ENCODE assay signal across 28 mouse cellular contexts in the genomic region with DNA sequence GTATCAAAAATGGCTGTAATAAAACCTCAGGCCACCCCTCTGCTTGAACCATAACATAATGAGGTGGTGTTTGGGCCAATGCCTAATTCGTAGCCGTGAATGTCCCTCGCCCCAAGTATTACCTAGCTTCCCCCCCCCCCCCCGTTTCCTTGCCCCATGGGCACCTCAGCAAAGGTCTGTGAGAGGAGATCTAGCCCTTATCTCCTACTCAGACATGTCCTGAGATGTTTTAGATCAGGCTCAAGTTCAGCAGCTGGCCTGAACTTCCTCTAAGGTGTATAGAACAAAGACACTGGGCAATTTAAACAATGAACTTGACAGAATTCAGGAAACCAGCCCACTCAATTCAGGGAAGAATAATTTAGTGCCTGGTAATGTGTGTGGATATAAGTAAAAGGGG. TPM values are rescaled to one million over a fixed set of nuclear protein-coding genes. Genes with fewer than 3 reads are reported as not detected.
A peak's percentile ranks its signal among the peaks of the same experiment; 100 is the strongest.
DNase-seq lines count a peak whose midpoint lies in the region; ATAC-seq and TF ChIP-seq lines count a peak whose summit lies in the region.
"Had no signal": no experiment of that assay in that cellular context is flagged by ENCODE, and none has a peak within 500 bp of the region (broad histone marks: within the 10 kb centered on the region; RNA-seq: fewer than 3 reads in every experiment).

No protein-coding gene starts in this region.

- H3K36me3 ChIP-seq in erythroblast, embryonic 14.5 days (ENCODE audit: control insufficient read depth), result peaks cover 78% of the 10 kb centered on the region
- H3K36me3 ChIP-seq in lung, embryonic 14.5 days (ENCODE audit: insufficient read depth), result no peaks in the 10 kb centered on the region
- H3K36me3 ChIP-seq in liver, embryonic 15.5 days (replicated peaks), result peaks cover 61% of the 10 kb centered on the region
- H3K36me3 ChIP-seq: hindbrain, embryonic 10.5 days; hindbrain, embryonic 15.5 days; limb, embryonic 10.5 days; limb, embryonic 15.5 days had no signal

- H3K4me2 ChIP-seq in lung, embryonic 14.5 days, result no peak overlapping the region; the same call in 1 of the 2 replicates
- peak overlapping the region; percentile 68 for H3K4me2 ChIP-seq in liver, embryonic 15.5 days
- H3K4me2 ChIP-seq: forebrain, embryonic 13.5 days; hindbrain, embryonic 15.5 days; limb, embryonic 15.5 days had no signal

- no peak overlapping the region for H3K27ac ChIP-seq in lung, embryonic 14.5 days (ENCODE audit: low read depth)
- peak overlapping the region; percentile 93 for H3K27ac ChIP-seq in liver, embryonic 15.5 days (replicated peaks)
- H3K27ac ChIP-seq: forebrain, embryonic 13.5 days; hindbrain, embryonic 10.5 days; hindbrain, embryonic 15.5 days; limb, embryonic 10.5 days; limb, embryonic 15.5 days had no signal

- peak overlapping the region; percentile 82 for H3K4me3 ChIP-seq in erythroblast, embryonic 14.5 days (replicated peaks)
- peak overlapping the region; percentile 15; the same call in 1 of the 2 replicates for H3K4me3 ChIP-seq in lung, embryonic 14.5 days (ENCODE audit: low read depth, low read length)
- H3K4me3 ChIP-seq in liver, embryonic 15.5 days (replicated peaks), result peak overlapping the region; percentile 71
- H3K4me3 ChIP-seq: forebrain, embryonic 13.5 days; hindbrain, embryonic 10.5 days; hindbrain, embryonic 15.5 days; limb, embryonic 10.5 days; limb, embryonic 15.5 days had no signal

- H3K9me3 ChIP-seq in erythroblast, embryonic 14.5 days (ENCODE audit: control insufficient read depth, low read length), result no peaks in the 10 kb centered on the region
- no peaks in the 10 kb centered on the region for H3K9me3 ChIP-seq in lung, embryonic 14.5 days (ENCODE audit: low read depth, low read length)
- H3K9me3 ChIP-seq in liver, embryonic 15.5 days (replicated peaks), result no peaks in the 10 kb centered on the region
- H3K9me3 ChIP-seq: forebrain, embryonic 13.5 days; hindbrain, embryonic 10.5 days; hindbrain, embryonic 15.5 days; limb, embryonic 10.5 days; limb, embryonic 15.5 days had no signal

- no peaks in the 10 kb centered on the region for H3K27me3 ChIP-seq in erythroblast, embryonic 14.5 days (ENCODE audit: control insufficient read depth)
- no peaks in the 10 kb centered on the region for H3K27me3 ChIP-seq in lung, embryonic 14.5 days (ENCODE audit: insufficient read depth, low read length)
- H3K27me3 ChIP-seq in liver, embryonic 15.5 days, result no peaks in the 10 kb centered on the region
- H3K27me3 ChIP-seq: CH12.LX; forebrain, embryonic 13.5 days; hindbrain, embryonic 15.5 days; limb, embryonic 15.5 days had no signal

- no peak overlapping the region for H3K9ac ChIP-seq in lung, embryonic 14.5 days
- peak overlapping the region; percentile 66 for H3K9ac ChIP-seq in liver, embryonic 15.5 days
- H3K9ac ChIP-seq: forebrain, embryonic 13.5 days; hindbrain, embryonic 15.5 days; limb, embryonic 15.5 days had no signal

- ATAC-seq in erythroblast, adult 5-6 weeks (replicated peaks; ENCODE audit: low FRiP score, poor library complexity, severe bottlenecking), result no peak
- ATAC-seq in lung, embryonic 14.5 days (ENCODE audit: insufficient read depth), result no peak
- ATAC-seq in liver, embryonic 15.5 days (ENCODE audit: insufficient read depth), result no peak
- no peak for ATAC-seq in granulocyte monocyte progenitor cell, adult 5-6 weeks (replicated peaks; ENCODE audit: poor library complexity, severe bottlenecking)
- ATAC-seq: forebrain, embryonic 13.5 days; inflammation-experienced regulatory T-cells, adult 6 months; Patski had no signal

- DNase-seq in lung, embryonic 14.5 days, result no peak
- DNase-seq in lung, postnatal 4 days, result no peak
- no peak for DNase-seq in adrenal gland, adult 8-10 months
- DNase-seq: adrenal gland, postnatal 25 days; cerebellum, adult 2 months; cerebellum, postnatal 14 days; gastrocnemius, postnatal 14 days; heart, adult 18-20 months; kidney, adult 11 months; kidney, postnatal 14 days; layer of hippocampus, adult 9-11 months; midbrain, embryonic 14.5 days; retina, postnatal 1 day; right cerebral cortex, postnatal 25 days; thymus, postnatal 14 days had no signal

- no peak for TF ChIP-seq CTCF in lung, embryonic 14.5 days (IDR thresholded peaks at IDR 0.05; ENCODE audit: low read depth)

- H3K4me1 ChIP-seq in erythroblast, embryonic 14.5 days (ENCODE audit: control insufficient read depth), result peaks cover 73% of the 10 kb centered on the region
- H3K4me1 ChIP-seq in lung, embryonic 14.5 days (ENCODE audit: insufficient read depth), result peaks cover 2% of the 10 kb centered on the region; the same call in 1 of the 2 replicates
- H3K4me1 ChIP-seq in liver, embryonic 15.5 days (replicated peaks), result peaks cover 28% of the 10 kb centered on the region
- H3K4me1 ChIP-seq: hindbrain, embryonic 10.5 days had no signal

- 63% methylated on average over 4 of the region's 4 CpGs for WGBS in lung, embryonic 14.5 days
- WGBS in liver, embryonic 15.5 days (ENCODE audit: insufficient replicate concordance), result 18% methylated on average over 4 of the region's 4 CpGs

RNA-seq across cellular contexts. Expression of gene Gypa, which starts 3.7 kb away (rescaled TPM):
- 36.1 and 38.2 TPM in 2 replicates for polyA plus RNA-seq in erythroblast, embryonic 14.5 days (2012)
- 1,528 and 1,589 TPM in 2 replicates for total RNA-seq in erythroblast, adult 5-6 weeks (2015; ENCODE audit: low replicate concordance)
- total RNA-seq in erythroblast, adult 5-6 weeks (2017; ENCODE audit: low replicate concordance), result 1,490 and 2,036 TPM in 2 replicates
- 4.1 and 6.3 TPM in 2 replicates for polyA plus RNA-seq in lung, embryonic 14.5 days (2014; fragmentation: Nextera tagmentation; extraction: Ambion mirVana)
- 639 and 715 TPM in 2 replicates for polyA plus RNA-seq in liver, embryonic 15.5 days (2015; fragmentation: Nextera tagmentation; extraction: Ambion mirVana)
- total RNA-seq in adrenal gland, adult 8-10 months (2022), result under 1 TPM in 1 of 4 experiments, not detected in 3; 0.17 TPM
- not detected in 2 replicates for total RNA-seq in granulocyte monocyte progenitor cell, adult 5-6 weeks (2014; fragmentation: Nextera tagmentation)
- 0.52 TPM in 1 of 2 replicates, not detected in the other for total RNA-seq in granulocyte monocyte progenitor cell, adult 5-6 weeks (2017)
- total RNA-seq: CH12.LX had no signal
- polyA plus RNA-seq: C2C12; inflammation-experienced regulatory T-cells, adult 6 months; Patski had no signal

Comparison
In these comparisons a context has a peak if more than half of its experiments do, and no peak if none do; other contexts are left out.
1. H3K4me3 ChIP-seq: peak in every context shown above with its lines; median percentile 82 in erythroblast, embryonic 14.5 days; 71 in liver, embryonic 15.5 days; 15 in lung, embryonic 14.5 days.
2. RNA of gene Gypa, which starts 3.7 kb away (total RNA-seq): 1,490 to 2,036 TPM in erythroblast, adult 5-6 weeks; 0.17 TPM in adrenal gland, adult 8-10 months and 0.52 TPM in granulocyte monocyte progenitor cell, adult 5-6 weeks; every median in the first group is over 100 times any median in the second.